Mouse (Mus musculus) embryonic fibroblast, embryonic 13.5 days (primary cell): Measurements from ENCODE around the gene Slc25a12. TPM values are rescaled to one million over a fixed set of nuclear protein-coding genes. Genes with fewer than 3 reads are reported as not detected.

Experiments
- H3K27ac ChIP-seq: 2 replicates; pipeline ENCODE4 v1.5.1; 2012; ENCODE audit warnings: low read length, control low read depth, inconsistent platforms; ENCODE audit not compliant: insufficient read depth
- H3K4me1 ChIP-seq: 2 replicates; pipeline ENCODE4 v1.6.1; 2011; ENCODE audit warnings: low read length; ENCODE audit not compliant: control insufficient read depth, insufficient read depth
- H3K4me3 ChIP-seq: 2 replicates; pipeline ENCODE4 v1.5.1; 2011; ENCODE audit warnings: mild to moderate bottlenecking, control low read depth, low read length; ENCODE audit not compliant: insufficient read depth
- CTCF ChIP-seq: IDR thresholded peaks from 2 replicates; pipeline ENCODE4 v1.5.1; 2011; ENCODE audit warnings: mild to moderate bottlenecking, control low read depth, low read length, moderate library complexity, borderline replicate concordance; ENCODE audit not compliant: insufficient read depth
- POLR2A ChIP-seq: IDR thresholded peaks from 2 replicates; pipeline ENCODE4 v1.6.1; 2011; ENCODE audit warnings: low read depth, mild to moderate bottlenecking, control low read depth, low read length, moderate library complexity
- polyA plus RNA-seq: library from polyadenylated mRNA; stranded (reverse); fragments of >200 nt; gene quantifications from 2 replicates; pipeline ENCODE4 v1.2.4, GENCODE M21; 2011; ENCODE audit warnings: low read depth; ENCODE audit not compliant: missing spikeins, insufficient read length

Slc25a12 gene
- polyA plus RNA-seq = 35.9 and 51.2 TPM in 2 replicates

DNA sequence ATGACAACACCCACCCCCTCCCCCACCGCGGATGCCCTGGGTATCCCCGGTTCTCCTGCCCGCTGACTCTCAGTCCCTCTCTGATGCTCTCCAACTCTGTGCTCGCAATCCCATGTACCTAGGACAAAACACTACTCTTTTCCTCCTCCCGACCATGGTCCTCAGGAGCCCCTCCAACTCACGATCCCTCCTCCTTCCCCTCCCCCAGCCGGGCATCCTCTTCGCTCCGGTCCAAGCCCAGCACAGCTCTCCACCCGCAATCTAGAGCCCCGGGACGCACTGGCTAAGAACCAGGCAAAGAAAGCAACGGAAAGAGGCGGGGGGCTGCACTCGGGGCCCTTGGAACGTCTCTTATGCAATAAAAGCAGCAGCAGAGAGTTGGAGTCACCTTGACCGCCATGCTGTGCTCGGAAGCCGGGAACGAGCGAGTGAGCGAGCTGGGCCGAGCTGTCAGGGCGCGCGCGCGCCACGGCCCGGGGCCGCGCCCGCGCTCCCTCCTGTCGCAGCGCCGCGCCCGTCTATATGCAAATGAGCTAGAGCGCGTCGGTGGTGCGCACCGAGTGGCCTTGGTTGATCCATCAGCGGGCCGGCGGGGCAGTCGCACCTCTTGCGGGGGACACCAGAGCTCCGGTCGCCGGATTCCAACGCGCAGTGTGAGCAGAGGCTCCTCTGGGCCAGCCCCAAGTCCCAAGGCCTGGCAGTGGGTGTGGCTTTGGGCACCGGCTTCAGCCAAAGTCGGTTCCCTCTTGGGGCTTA, at the start of gene Slc25a12:
Slc25a12 (minus strand) TSS at position 625 of the 756 bp plus-strand sequence.
- TF ChIP-seq CTCF (no peak), POLR2A (peak; percentile 64)
- Histone ChIP-seq H3K27ac (peak within 1 kb of the TSS; percentile 7; the same call in 1 of the 2 replicates), H3K4me1 (0 out of 2 replicates have a peak, but pooled peaks cover 5% of the 10 kb centered on the region), H3K4me3 (peak within 1 kb of the TSS; percentile 77)

DNA sequence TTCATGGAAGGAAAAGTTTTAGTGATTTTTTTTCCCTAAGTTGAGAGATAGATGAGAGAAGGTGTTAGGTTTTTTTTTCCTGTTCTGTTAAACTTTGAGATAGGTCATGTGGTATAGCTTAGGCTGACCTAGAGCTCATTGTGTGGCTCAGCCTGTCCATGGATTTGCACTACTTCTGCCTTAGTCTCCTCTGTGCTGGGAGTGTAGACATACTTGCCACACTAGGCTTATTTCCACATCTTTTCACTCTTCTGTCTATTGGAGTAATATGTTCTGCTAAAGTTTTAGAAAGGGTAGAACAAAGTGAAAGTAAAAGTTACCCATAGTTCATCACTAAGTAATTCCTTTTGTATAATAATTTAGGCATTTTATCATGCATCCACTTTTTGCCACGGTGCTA, 38.1 kb upstream of the Slc25a12 start:
- no peak overlapping the region for H3K27ac ChIP-seq
- TF ChIP-seq CTCF = no peak
- no peak for TF ChIP-seq POLR2A
- no peaks in the 10 kb centered on the region for H3K4me1 ChIP-seq
- H3K4me3 ChIP-seq = no peak overlapping the region

GRCm38 (mm10) chr2:71389864-71390263, 22.3 kb upstream of the Slc25a12 start:
- no peak overlapping the region for H3K27ac ChIP-seq
- TF ChIP-seq POLR2A (no peak), CTCF (no peak)
- no peaks in the 10 kb centered on the region for H3K4me1 ChIP-seq
- H3K4me3 ChIP-seq = peak overlapping the region; percentile 81

DNA sequence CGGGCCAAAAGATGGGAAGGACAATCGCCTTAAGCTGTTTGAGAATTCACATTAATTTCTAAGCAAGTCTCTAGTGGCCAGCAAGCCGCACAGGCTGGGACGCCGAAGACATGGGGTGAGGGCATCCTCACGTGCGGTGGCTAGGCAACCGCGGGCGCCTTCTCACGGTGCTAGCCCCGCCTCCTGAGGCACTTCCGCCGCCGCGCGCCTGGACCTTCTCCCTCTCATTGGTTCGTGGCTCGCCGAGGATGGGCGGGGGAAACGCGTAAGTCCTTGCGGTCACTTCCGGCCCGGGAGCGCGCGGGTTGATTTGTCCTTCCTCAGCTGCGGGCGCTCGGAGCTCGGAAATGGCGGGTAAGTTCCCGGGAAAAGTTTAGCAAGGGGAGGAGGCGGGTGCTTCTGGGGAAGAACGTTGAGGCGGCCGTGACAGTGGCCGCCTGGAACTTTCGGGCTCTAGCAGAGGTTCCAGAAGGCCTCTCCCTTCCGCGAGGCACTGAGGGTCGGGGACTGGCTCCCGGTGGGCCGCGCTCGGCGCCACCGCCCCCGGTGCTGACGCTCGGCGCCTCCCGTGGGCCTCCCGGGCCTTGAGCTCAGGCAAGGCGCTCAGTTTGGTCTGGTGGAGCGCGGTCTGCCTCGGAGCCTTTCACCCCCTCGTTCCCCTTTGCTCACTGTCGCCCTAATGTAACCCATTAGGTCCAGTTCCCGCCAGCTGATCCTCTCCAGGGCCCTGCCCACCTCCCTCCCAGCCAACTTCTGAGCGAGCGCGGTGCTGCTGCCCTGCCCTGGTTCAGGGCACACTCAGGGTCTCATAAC, 21.6 kb upstream of the Slc25a12 start, which contains the start of gene Hat1:
Hat1 (plus strand) TSS at position 8 of the 813 bp plus-strand sequence.
- peak; percentile 66 for TF ChIP-seq POLR2A
- TF ChIP-seq CTCF = no peak
- Histone ChIP-seq H3K4me3 (peak within 1 kb of the TSS; percentile 81), H3K27ac (0 out of 2 replicates have a peak within 1 kb of the TSS, but pooled peaks have one; percentile 6), H3K4me1 (no peaks in the 10 kb centered on the region)

- no peak for TF ChIP-seq POLR2A
- TF ChIP-seq CTCF = no peak
- no peak overlapping the region for H3K27ac ChIP-seq
- no peaks in the 10 kb centered on the region for H3K4me1 ChIP-seq
Measured at GRCm38 (mm10) chr2:71387766-71388165, 20.2 kb upstream of the Slc25a12 start.

GRCm38 (mm10) chr2:71383890-71384289, 16.3 kb upstream of the Slc25a12 start:
- Histone ChIP-seq H3K27ac (no peak overlapping the region), H3K4me3 (no peak overlapping the region), H3K4me1 (no peaks in the 10 kb centered on the region)
- TF ChIP-seq POLR2A (no peak), CTCF (no peak)

More at GRCm38 (mm10) chr2:71387766-71388165, 20.2 kb upstream of the Slc25a12 start:
- H3K4me3 ChIP-seq = no peak overlapping the region

DNA sequence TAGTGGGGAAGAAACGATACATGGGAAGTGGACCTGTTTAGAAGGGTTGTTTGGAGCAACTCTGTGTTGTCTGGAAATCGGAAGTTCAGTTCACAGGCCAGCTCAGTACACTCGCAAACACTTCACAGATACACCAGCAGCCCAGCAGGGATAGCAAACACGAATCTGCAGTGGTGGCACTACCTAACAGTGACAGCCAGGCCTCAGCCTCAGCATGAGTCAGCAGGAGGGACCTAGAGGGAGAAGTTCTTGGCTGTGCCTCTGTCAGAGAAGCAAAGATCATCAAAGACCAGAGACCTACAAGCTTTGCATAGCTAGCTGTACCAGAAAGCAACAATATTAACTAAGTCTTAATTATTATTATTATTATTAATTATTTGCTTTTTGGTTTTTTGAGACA, 14.4 kb upstream of the Slc25a12 start:
- no peak overlapping the region for H3K27ac ChIP-seq
- no peak overlapping the region for H3K4me3 ChIP-seq
- no peak for TF ChIP-seq CTCF
- no peak for TF ChIP-seq POLR2A
- no peaks in the 10 kb centered on the region for H3K4me1 ChIP-seq

GRCm38 (mm10) chr2:71377426-71377825, 9.9 kb upstream of the Slc25a12 start:
- no peaks in the 10 kb centered on the region for H3K4me1 ChIP-seq
- TF ChIP-seq CTCF (no peak), POLR2A (no peak)
- H3K27ac ChIP-seq = no peak overlapping the region
- no peak overlapping the region for H3K4me3 ChIP-seq

DNA sequence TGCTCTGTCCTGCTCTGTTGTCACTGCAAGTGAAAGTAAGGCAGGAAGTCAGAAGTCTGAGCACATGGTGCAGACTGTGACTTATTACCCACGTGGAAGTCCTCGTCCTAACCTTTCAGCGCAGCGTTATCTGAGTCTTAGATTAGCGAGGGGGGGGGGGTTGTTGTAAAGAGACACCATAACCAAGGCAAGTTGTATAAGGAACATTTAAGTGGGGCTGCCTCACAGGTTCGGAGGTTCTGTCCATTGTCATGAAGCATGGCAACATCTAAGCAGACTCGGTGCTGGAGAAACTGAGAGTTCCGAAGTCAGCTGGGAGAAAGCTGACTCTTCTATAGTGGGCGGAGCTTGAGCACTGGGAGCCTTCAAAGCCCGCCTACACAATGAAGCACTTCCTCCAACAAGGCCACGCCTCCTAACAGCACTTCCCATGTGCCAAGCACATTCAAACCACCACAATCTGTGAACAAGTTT, 8.9 kb upstream of the Slc25a12 start:
- no peak overlapping the region for H3K27ac ChIP-seq
- no peak overlapping the region for H3K4me3 ChIP-seq
- TF ChIP-seq POLR2A (no peak), CTCF (no peak)
- H3K4me1 ChIP-seq = 0 out of 2 replicates have a peak, but pooled peaks cover 2% of the 10 kb centered on the region
